Mouse (Mus musculus): ENCODE measurements around the gene Tbcc.

- no peak for TF ChIP-seq POLR2A (IDR thresholded peaks at IDR 0.05; ENCODE audit: insufficient read depth, low read length)
- TF ChIP-seq CTCF (IDR thresholded peaks at IDR 0.05; ENCODE audit: low read depth, low read length), result no peak
- no peak for TF ChIP-seq EP300 (IDR thresholded peaks at IDR 0.05; ENCODE audit: insufficient read depth, low read depth, low read length)
These were observed 5.1 kb upstream of the Tbcc start for GRCm38 (mm10) chr17:46885218-46885909.
